Mouse (Mus musculus): ENCODE measurements around the gene Il1f5. TPM values are rescaled to one million over a fixed set of nuclear protein-coding genes. Genes with fewer than 3 reads are reported as not detected.

Il1f5 gene
- total RNA-seq, 1 experiment = not detected

DNA sequence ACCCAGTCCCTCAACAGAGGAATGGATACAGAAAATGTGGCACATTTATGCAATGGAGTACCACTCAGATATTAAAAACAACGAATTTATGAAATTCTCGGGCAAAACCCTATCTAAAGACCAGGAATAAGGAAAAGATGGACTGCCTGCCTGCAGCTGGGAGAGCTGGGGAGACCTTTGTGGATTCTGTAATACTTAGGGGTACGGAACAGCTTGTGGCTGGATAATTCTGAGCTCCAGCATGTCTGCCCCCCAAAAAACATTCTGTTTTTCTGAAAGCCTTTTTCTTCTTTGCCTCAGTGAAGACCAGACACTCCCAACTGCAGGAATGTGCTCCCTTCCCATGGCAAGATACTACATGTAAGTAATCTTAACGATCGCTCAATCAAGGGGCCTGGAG, 14.1 kb downstream of the Il1f5 start, which contains the start of gene Il1f10:
Gene Il1f10, plus strand, starts transcription at position 301 of the 400 bp plus-strand sequence.
- Histone ChIP-seq H3K36me3 (ENCODE audit: control insufficient read depth, insufficient read depth, low read length, poor library complexity, severe bottlenecking) (no peaks in the 10 kb centered on the region), H3K4me3 (ENCODE audit: insufficient read depth in 1 of 2, low read depth in 1 of 2, low read length in 2 of 2, poor library complexity in 1 of 2, severe bottlenecking in 1 of 2) (no peak within 1 kb of the TSS), H3K9me3 (ENCODE audit: control insufficient read depth, insufficient read depth, low read depth, low read length) (no peaks in the 10 kb centered on the region), H3K27ac (ENCODE audit: insufficient read depth, low read depth, low read length, poor library complexity, severe bottlenecking) (no peak within 1 kb of the TSS), H3K4me1 (ENCODE audit: control insufficient read depth in 2 of 2, insufficient read depth in 2 of 2, low read length in 2 of 2, poor library complexity in 1 of 2) (no peaks in the 10 kb centered on the region), H3K9ac (ENCODE audit: insufficient read depth, low read depth, low read length, poor library complexity, severe bottlenecking) (no peak within 1 kb of the TSS)
- no peak for DNase-seq (ENCODE audit: low read depth, low spot score)
- TF ChIP-seq ZNF384 (IDR thresholded peaks at IDR 0.05; ENCODE audit: low read depth, low read length) (no peak), CHD2 (IDR thresholded peaks at IDR 0.05; ENCODE audit: low read depth, low read length) (no peak)
- in situ Hi-C loops (cut with MboI; ENCODE audit: low sequenced_read_pairs in 2 of 2, unreplicated experiment in 2 of 2) = no loop called here

DNA sequence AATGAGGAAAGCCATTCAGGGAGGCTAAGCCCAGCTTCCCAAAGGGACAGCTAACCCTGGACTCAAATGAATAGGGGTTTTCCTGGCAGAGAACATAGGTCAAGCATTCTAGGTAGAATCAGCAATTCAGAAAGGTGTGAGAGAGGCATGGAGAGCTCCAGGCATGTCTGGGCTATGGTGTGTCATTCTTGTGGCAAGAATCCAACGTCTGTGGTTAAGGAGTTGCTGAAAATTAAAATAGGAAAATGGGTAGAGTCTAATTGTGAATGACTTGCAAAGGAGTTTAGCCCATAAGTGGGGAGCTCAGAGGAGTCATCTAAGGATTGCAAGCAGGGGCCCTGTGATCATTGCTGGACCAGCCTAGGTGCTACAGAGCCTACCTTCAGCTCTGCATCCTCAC, 17.9 kb downstream of the Il1f5 start:
- Histone ChIP-seq H3K36me3 (ENCODE audit: control insufficient read depth, insufficient read depth, low read length, poor library complexity, severe bottlenecking) (no peaks in the 10 kb centered on the region), H3K9me3 (ENCODE audit: control insufficient read depth, insufficient read depth, low read depth, low read length) (no peaks in the 10 kb centered on the region), H3K4me1 (ENCODE audit: control insufficient read depth in 2 of 2, insufficient read depth in 2 of 2, low read length in 2 of 2, poor library complexity in 1 of 2) (no peaks in the 10 kb centered on the region), H3K27ac (ENCODE audit: insufficient read depth, low read depth, low read length, poor library complexity, severe bottlenecking) (no peak overlapping the region), H3K4me3 (ENCODE audit: insufficient read depth in 1 of 2, low read depth in 1 of 2, low read length in 2 of 2, poor library complexity in 1 of 2, severe bottlenecking in 1 of 2) (no peak overlapping the region), H3K9ac (ENCODE audit: insufficient read depth, low read depth, low read length, poor library complexity, severe bottlenecking) (no peak overlapping the region)
- TF ChIP-seq ZC3H11A (IDR thresholded peaks at IDR 0.05; ENCODE audit: borderline replicate concordance, low read depth, low read length) (no peak), MAFK (IDR thresholded peaks at IDR 0.05; ENCODE audit: insufficient read depth, low read depth, low read length) (no peak), HCFC1 (IDR thresholded peaks at IDR 0.05; ENCODE audit: borderline replicate concordance, insufficient read depth, low read length) (no peak), ZNF384 (IDR thresholded peaks at IDR 0.05; ENCODE audit: low read depth, low read length) (no peak), CHD2 (IDR thresholded peaks at IDR 0.05; ENCODE audit: low read depth, low read length) (no peak)
- DNase-seq (ENCODE audit: low read depth, low spot score) = no peak
- in situ Hi-C loops (cut with MboI; ENCODE audit: low sequenced_read_pairs in 2 of 2, unreplicated experiment in 2 of 2) = no loop called here

DNA sequence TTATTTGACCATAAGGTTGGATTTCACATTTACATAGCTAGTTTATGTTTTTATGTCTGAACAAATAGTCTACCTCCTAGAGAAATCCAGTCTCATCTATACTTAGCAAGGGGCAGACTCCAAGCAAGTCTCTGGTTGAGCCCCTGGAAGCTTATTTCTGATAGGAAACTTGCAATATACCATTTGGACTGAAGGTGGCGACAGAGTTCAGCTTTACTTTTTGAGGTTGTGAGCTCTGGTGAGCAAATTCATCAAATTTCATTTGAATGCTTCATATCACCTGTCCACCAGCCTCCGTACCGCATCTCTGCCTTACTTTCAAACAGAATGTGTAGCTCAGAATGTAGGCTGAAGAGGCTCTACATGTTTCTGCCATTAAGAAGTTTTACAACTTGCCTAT, 20.1 kb downstream of the Il1f5 start:
- Histone ChIP-seq H3K4me1 (ENCODE audit: control insufficient read depth in 2 of 2, insufficient read depth in 2 of 2, low read length in 2 of 2, poor library complexity in 1 of 2) (no peaks in the 10 kb centered on the region), H3K4me3 (ENCODE audit: insufficient read depth in 1 of 2, low read depth in 1 of 2, low read length in 2 of 2, poor library complexity in 1 of 2, severe bottlenecking in 1 of 2) (no peak overlapping the region), H3K36me3 (ENCODE audit: control insufficient read depth, insufficient read depth, low read length, poor library complexity, severe bottlenecking) (no peaks in the 10 kb centered on the region), H3K27ac (ENCODE audit: insufficient read depth, low read depth, low read length, poor library complexity, severe bottlenecking) (no peak overlapping the region), H3K9me3 (ENCODE audit: control insufficient read depth, insufficient read depth, low read depth, low read length) (no peaks in the 10 kb centered on the region), H3K9ac (ENCODE audit: insufficient read depth, low read depth, low read length, poor library complexity, severe bottlenecking) (no peak overlapping the region)
- in situ Hi-C loops (cut with MboI; ENCODE audit: low sequenced_read_pairs in 2 of 2, unreplicated experiment in 2 of 2) = no loop called here
- peak; percentile 71 for DNase-seq (ENCODE audit: low read depth, low spot score)
- no peak for TF ChIP-seq MAFK (IDR thresholded peaks at IDR 0.05; ENCODE audit: insufficient read depth, low read depth, low read length)
- no peak for TF ChIP-seq HCFC1 (IDR thresholded peaks at IDR 0.05; ENCODE audit: borderline replicate concordance, insufficient read depth, low read length)
- TF ChIP-seq ZC3H11A (IDR thresholded peaks at IDR 0.05; ENCODE audit: borderline replicate concordance, low read depth, low read length) = peak; percentile 71; the same call in 1 of the 2 replicates

DNA sequence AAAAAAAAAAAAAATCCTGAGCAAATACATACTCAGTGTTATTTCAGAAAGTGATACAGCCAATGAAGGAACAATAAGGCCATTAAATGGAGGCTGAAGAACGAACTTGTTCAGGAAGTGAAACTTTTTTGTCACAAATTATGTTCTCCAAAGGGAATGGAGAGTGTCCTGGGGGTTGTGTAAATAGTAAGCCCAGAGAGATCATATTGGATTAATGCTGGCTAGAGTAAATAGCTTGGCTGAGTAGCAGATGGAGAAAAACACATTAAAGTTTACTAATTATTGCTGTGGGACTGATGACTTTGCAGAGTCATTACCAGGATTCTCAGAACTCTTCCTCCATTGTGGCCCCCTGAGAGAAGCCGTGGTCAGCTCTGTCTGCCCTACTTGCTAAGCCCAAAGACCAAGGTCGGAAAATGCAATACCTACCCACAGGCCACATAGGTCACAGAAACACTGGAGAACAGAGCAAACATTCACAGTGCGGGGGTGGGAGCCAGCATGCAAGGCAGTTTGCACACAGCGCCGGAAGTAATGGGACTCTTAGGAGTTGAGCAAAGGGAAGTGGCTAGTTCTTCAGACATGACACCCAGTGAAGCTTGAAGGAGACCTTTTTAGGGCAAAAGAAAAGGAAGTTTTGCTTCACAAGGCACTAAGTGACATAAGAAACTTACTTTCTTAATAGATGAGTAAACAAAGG, 34.7 kb downstream of the Il1f5 start:
- H3K4me1 ChIP-seq (ENCODE audit: control insufficient read depth in 2 of 2, insufficient read depth in 2 of 2, low read length in 2 of 2, poor library complexity in 1 of 2) = no peaks in the 10 kb centered on the region
- no peak overlapping the region for H3K27ac ChIP-seq (ENCODE audit: insufficient read depth, low read depth, low read length, poor library complexity, severe bottlenecking)
- in situ Hi-C loops (cut with MboI; ENCODE audit: low sequenced_read_pairs in 2 of 2, unreplicated experiment in 2 of 2) = no loop called here
- H3K9ac ChIP-seq (ENCODE audit: insufficient read depth, low read depth, low read length, poor library complexity, severe bottlenecking) = no peak overlapping the region
- DNase-seq (ENCODE audit: low read depth, low spot score) = no peak
- no peak overlapping the region for H3K4me3 ChIP-seq (ENCODE audit: insufficient read depth in 1 of 2, low read depth in 1 of 2, low read length in 2 of 2, poor library complexity in 1 of 2, severe bottlenecking in 1 of 2)
- no peaks in the 10 kb centered on the region for H3K36me3 ChIP-seq (ENCODE audit: control insufficient read depth, insufficient read depth, low read length, poor library complexity, severe bottlenecking)
- no peak for TF ChIP-seq CHD2 (IDR thresholded peaks at IDR 0.05; ENCODE audit: low read depth, low read length)
- no peak for TF ChIP-seq ZNF384 (IDR thresholded peaks at IDR 0.05; ENCODE audit: low read depth, low read length)
- TF ChIP-seq ZC3H11A (IDR thresholded peaks at IDR 0.05; ENCODE audit: borderline replicate concordance, low read depth, low read length) = no peak
- no peak for TF ChIP-seq MAFK (IDR thresholded peaks at IDR 0.05; ENCODE audit: insufficient read depth, low read depth, low read length)
- no peak for TF ChIP-seq HCFC1 (IDR thresholded peaks at IDR 0.05; ENCODE audit: borderline replicate concordance, insufficient read depth, low read length)
- H3K9me3 ChIP-seq (ENCODE audit: control insufficient read depth, insufficient read depth, low read depth, low read length) = no peaks in the 10 kb centered on the region

DNA sequence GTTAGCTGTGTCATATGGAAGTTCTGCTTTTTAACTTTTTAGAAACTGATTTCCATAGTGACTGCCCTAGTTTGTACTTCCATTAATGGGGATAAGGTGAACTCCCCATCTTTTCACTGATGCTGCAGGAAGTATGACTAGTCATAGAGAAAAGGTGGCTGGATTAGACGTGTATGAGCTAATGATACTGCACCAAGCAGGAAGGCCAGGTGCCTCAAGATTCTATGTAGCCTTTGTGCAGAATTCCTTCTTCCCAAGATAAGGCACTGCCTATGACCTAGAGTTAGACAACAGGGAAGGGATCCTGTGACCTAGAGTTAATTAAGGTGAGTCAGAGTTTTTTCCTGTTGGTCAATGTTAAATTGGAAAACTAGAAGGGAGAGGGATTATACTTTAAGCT, 40.2 kb downstream of the Il1f5 start:
- Histone ChIP-seq H3K9ac (ENCODE audit: insufficient read depth, low read depth, low read length, poor library complexity, severe bottlenecking) (no peak overlapping the region), H3K4me1 (ENCODE audit: control insufficient read depth in 2 of 2, insufficient read depth in 2 of 2, low read length in 2 of 2, poor library complexity in 1 of 2) (no peaks in the 10 kb centered on the region), H3K27ac (ENCODE audit: insufficient read depth, low read depth, low read length, poor library complexity, severe bottlenecking) (no peak overlapping the region), H3K4me3 (ENCODE audit: insufficient read depth in 1 of 2, low read depth in 1 of 2, low read length in 2 of 2, poor library complexity in 1 of 2, severe bottlenecking in 1 of 2) (no peak overlapping the region), H3K36me3 (ENCODE audit: control insufficient read depth, insufficient read depth, low read length, poor library complexity, severe bottlenecking) (no peaks in the 10 kb centered on the region), H3K9me3 (ENCODE audit: control insufficient read depth, insufficient read depth, low read depth, low read length) (no peaks in the 10 kb centered on the region)
- TF ChIP-seq HCFC1 (IDR thresholded peaks at IDR 0.05; ENCODE audit: borderline replicate concordance, insufficient read depth, low read length) (no peak), CHD2 (IDR thresholded peaks at IDR 0.05; ENCODE audit: low read depth, low read length) (no peak), ZC3H11A (IDR thresholded peaks at IDR 0.05; ENCODE audit: borderline replicate concordance, low read depth, low read length) (no peak), ZNF384 (IDR thresholded peaks at IDR 0.05; ENCODE audit: low read depth, low read length) (no peak), MAFK (IDR thresholded peaks at IDR 0.05; ENCODE audit: insufficient read depth, low read depth, low read length) (no peak)
- DNase-seq (ENCODE audit: low read depth, low spot score) = no peak
- in situ Hi-C loops (cut with MboI; ENCODE audit: low sequenced_read_pairs in 2 of 2, unreplicated experiment in 2 of 2) = no loop called here
